Mouse (Mus musculus): ENCODE measurements around the gene H2-Eb2. TPM values are rescaled to one million over a fixed set of nuclear protein-coding genes. Genes with fewer than 3 reads are reported as not detected.

Gene H2-Eb2
- 0.08 and 0.13 TPM in 2 replicates for polyA plus RNA-seq (2015; fragmentation: Nextera tagmentation; extraction: Ambion mirVana)

- Histone ChIP-seq H3K9ac (no peak within 1 kb of the TSS), H3K4me2 (no peak within 1 kb of the TSS), H3K4me1 (replicated peaks) (no peaks in the 10 kb centered on the region), H3K9me3 (no peaks in the 10 kb centered on the region), H3K4me3 (no peak within 1 kb of the TSS), H3K36me3 (no peaks in the 10 kb centered on the region), H3K27me3 (no peaks in the 10 kb centered on the region), H3K27ac (no peak within 1 kb of the TSS)
- ATAC-seq (ENCODE audit: low FRiP score) = no peak
- WGBS = 51% methylated on average over 4 of the region's 4 CpGs
Observed at GRCm38 (mm10) chr17:34325436-34325835, at the start of gene H2-Eb2. H2-Eb2 (plus strand) TSS chr17:34325665.

DNA sequence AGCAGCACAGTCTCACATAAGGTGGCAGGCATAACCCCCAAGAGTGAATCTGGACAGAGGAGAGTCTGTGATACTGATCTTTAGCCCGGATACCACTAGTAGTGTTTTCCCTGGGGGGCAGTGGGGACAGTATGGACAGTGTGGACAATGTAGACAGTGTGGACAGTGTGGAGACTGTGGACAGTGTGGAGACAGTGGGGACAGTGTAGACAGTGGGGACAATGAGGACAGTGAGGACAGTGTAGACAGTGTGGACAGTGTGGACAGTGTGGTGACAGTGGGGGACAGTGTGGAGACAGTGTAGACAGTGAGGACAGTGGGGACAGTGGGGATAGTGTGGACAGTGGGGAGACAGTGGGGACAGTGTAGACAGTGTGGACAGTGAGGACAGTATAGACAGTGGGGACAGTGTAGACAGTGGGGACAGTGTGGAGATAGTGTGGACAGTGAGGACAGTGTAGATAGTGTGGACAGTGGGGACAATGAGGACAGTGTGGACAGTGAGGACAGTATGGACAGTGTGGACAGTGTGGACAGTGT is 44.9 kb upstream of the H2-Eb2 start:
- no peak overlapping the region for H3K27ac ChIP-seq
- H3K9me3 ChIP-seq = 0 out of 2 replicates have a peak, but pooled peaks cover 3% of the 10 kb centered on the region
- WGBS = 75% methylated on average over 1 of the region's 1 CpGs
- H3K36me3 ChIP-seq = no peaks in the 10 kb centered on the region
- ATAC-seq (ENCODE audit: low FRiP score) = no peak
- H3K4me1 ChIP-seq (replicated peaks) = no peaks in the 10 kb centered on the region
- H3K27me3 ChIP-seq = peaks cover 4% of the 10 kb centered on the region; the same call in 1 of the 2 replicates
- no peak overlapping the region for H3K9ac ChIP-seq
- no peak overlapping the region for H3K4me3 ChIP-seq
- H3K4me2 ChIP-seq = no peak overlapping the region

DNA sequence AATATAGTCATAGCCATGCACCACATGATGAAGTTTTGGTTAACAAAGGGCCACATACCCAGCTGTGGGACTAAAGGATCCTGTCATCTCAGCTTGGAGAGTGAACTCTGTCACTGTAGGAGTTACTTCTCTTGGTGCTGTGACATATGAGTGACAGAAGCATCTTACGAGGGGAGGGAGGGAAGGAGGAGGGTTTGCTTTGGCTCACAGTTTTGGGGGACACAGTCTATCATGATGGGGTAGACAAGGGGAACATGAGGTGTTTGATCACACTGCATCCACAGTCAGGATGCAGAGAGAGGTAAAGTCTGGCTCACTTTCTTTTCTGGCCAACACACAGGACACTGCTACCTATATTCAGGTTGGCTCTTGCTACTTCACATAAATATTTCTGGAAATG is 43.6 kb upstream of the H2-Eb2 start:
- no peak overlapping the region for H3K4me3 ChIP-seq
- H3K9me3 ChIP-seq = no peaks in the 10 kb centered on the region
- H3K27me3 ChIP-seq = peaks cover 4% of the 10 kb centered on the region; the same call in 1 of the 2 replicates
- WGBS = 73% methylated on average over 1 of the region's 1 CpGs
- no peak overlapping the region for H3K9ac ChIP-seq
- H3K4me2 ChIP-seq = no peak overlapping the region
- no peak for ATAC-seq (ENCODE audit: low FRiP score)
- H3K4me1 ChIP-seq (replicated peaks) = no peaks in the 10 kb centered on the region
- no peak overlapping the region for H3K27ac ChIP-seq
- H3K36me3 ChIP-seq = no peaks in the 10 kb centered on the region

DNA sequence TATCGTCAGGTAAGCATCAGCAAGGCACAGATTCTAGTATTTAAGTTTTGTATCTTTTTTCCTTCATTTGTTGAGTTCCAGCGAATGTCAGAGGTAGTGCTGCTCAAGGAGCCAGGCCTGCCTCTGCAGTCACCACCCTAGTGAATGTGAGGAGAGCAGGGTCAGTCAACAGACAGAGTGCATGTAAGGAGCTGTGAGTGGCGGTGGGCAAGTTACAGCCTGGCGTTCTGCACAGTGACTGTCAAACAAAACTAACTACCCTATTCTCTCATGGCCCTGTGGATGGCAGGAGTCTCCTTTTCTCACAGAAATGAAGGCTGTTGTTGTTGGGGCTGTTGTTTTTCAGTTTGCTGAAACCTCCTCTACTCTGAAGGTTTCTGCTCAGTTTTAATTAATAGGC is 40.1 kb upstream of the H2-Eb2 start:
- H3K27ac ChIP-seq = no peak overlapping the region
- H3K4me1 ChIP-seq (replicated peaks) = no peaks in the 10 kb centered on the region
- WGBS = 83% methylated on average over 4 of the region's 4 CpGs
- H3K4me3 ChIP-seq = no peak overlapping the region
- peaks cover 3% of the 10 kb centered on the region; the same call in 1 of the 2 replicates for H3K27me3 ChIP-seq
- H3K36me3 ChIP-seq = no peaks in the 10 kb centered on the region
- no peak for ATAC-seq (ENCODE audit: low FRiP score)
- no peak overlapping the region for H3K4me2 ChIP-seq
- no peaks in the 10 kb centered on the region for H3K9me3 ChIP-seq
- no peak overlapping the region for H3K9ac ChIP-seq

DNA sequence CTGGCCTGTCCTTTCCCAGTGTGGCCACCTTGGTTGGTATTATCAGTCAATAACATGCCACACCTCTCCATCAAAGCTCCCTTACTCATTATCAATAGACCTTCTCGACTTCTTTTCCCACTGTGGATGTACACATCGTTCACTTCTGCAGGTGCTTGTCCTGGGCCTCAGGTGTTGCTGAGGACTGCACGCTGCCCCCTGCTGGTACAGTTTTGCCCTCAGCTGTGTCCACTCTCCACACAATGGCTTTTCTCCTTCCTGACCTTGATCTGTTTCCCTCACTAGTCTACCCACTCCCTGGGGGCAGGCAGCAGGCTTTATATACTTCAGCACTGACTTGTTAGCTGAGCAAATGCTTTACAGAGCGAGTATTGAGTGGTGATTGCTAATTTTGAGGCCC is 39.6 kb upstream of the H2-Eb2 start:
- Histone ChIP-seq H3K4me2 (no peak overlapping the region), H3K36me3 (no peaks in the 10 kb centered on the region), H3K4me3 (no peak overlapping the region), H3K9me3 (no peaks in the 10 kb centered on the region), H3K9ac (no peak overlapping the region), H3K27me3 (no peaks in the 10 kb centered on the region), H3K27ac (no peak overlapping the region), H3K4me1 (replicated peaks) (no peaks in the 10 kb centered on the region)
- ATAC-seq (ENCODE audit: low FRiP score) = no peak
- 41% methylated on average over 4 of the region's 4 CpGs for WGBS

GRCm38 (mm10) chr17:34286501-34286900 is 39.0 kb upstream of the H2-Eb2 start:
- no peak overlapping the region for H3K4me3 ChIP-seq

DNA sequence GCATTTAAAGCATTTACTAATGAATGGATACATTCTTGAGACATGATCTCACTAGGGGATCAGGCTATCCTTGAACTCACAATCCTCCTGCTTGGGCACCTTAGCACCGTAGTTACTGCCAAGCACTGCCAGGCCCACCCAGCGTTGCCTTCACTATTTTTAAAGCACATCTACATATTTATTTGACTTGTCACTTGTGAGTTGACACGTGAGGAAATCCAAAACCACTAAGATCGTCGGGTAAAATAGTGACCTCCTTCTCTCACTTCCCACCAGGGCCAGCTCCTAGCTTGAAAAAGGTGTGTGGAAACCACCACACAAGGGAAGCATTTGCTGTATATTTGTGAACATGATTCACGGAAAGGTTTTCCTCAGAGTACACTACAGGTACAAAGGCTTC is 38.5 kb upstream of the H2-Eb2 start:
- H3K36me3 ChIP-seq = no peaks in the 10 kb centered on the region
- H3K9ac ChIP-seq = no peak overlapping the region
- no peaks in the 10 kb centered on the region for H3K27me3 ChIP-seq
- WGBS = 77% methylated on average over 6 of the region's 6 CpGs
- H3K9me3 ChIP-seq = no peaks in the 10 kb centered on the region
- H3K4me2 ChIP-seq = no peak overlapping the region
- no peak for ATAC-seq (ENCODE audit: low FRiP score)
- no peak overlapping the region for H3K4me3 ChIP-seq
- H3K27ac ChIP-seq = no peak overlapping the region
- no peaks in the 10 kb centered on the region for H3K4me1 ChIP-seq (replicated peaks)

More at GRCm38 (mm10) chr17:34286501-34286900, 39.0 kb upstream of the H2-Eb2 start:
- Histone ChIP-seq H3K9me3 (no peaks in the 10 kb centered on the region), H3K4me1 (replicated peaks) (no peaks in the 10 kb centered on the region), H3K9ac (no peak overlapping the region), H3K4me2 (no peak overlapping the region), H3K27ac (no peak overlapping the region), H3K27me3 (no peaks in the 10 kb centered on the region), H3K36me3 (no peaks in the 10 kb centered on the region)
- no peak for ATAC-seq (ENCODE audit: low FRiP score)
- 90% methylated on average over 5 of the region's 5 CpGs for WGBS

DNA sequence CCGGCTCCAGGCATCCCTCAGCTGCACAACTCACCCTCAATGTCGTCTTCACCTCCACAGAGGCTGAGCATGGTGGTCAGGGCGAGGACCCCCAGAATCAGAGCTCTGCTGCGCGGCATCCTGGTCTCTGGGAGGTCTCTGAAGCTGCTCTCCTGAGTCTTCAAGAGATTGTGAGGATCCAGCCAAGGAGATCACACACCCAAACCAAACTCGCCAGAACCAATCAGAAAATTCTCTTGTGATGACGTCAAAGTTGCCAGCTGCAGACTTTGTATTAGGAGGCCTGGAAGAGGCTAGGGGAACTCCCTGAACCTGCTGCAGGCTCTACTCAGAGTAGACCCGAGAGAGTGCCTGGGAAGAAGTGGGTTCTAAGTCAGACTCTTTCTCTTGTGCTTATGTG is 37.8 kb upstream of the H2-Eb2 start, which contains the start of gene H2-Aa:
TSS of gene H2-Aa (minus strand) at position 176 of the 400 bp plus-strand sequence.
- 20% methylated on average over 8 of the region's 8 CpGs for WGBS
- Histone ChIP-seq H3K27me3 (no peaks in the 10 kb centered on the region), H3K36me3 (no peaks in the 10 kb centered on the region), H3K4me1 (replicated peaks) (no peaks in the 10 kb centered on the region), H3K4me2 (no peak within 1 kb of the TSS), H3K9ac (no peak within 1 kb of the TSS), H3K9me3 (no peaks in the 10 kb centered on the region), H3K4me3 (no peak within 1 kb of the TSS), H3K27ac (no peak within 1 kb of the TSS)
- no peak for ATAC-seq (ENCODE audit: low FRiP score)

- Histone ChIP-seq H3K27me3 (no peaks in the 10 kb centered on the region), H3K9ac (no peak overlapping the region)
- WGBS = 80% methylated on average over 3 of the region's 3 CpGs
Observed at GRCm38 (mm10) chr17:34288131-34288530, 37.3 kb upstream of the H2-Eb2 start.

DNA sequence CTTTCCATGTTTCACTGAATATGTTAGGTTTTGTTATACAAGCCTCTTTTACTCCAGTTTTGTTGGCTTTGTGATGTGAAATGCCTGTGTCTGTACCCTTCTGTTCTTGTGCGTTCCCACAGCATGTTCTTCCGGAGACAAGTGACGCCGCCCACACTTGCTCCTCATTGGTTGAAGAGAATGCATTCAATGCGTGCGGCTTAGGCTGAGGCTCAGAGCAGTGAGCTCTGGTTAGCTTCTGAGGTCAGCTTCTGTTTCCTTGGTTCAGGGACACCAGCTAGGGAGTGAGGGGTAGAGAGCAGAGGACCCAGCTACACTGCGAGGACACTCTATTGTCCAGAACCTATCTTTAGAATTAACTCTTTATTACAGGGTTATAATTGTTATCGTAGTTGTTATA is 33.9 kb upstream of the H2-Eb2 start:
- H3K36me3 ChIP-seq = no peaks in the 10 kb centered on the region
- peak; percentile 86 for ATAC-seq (ENCODE audit: low FRiP score)
- H3K27me3 ChIP-seq = no peaks in the 10 kb centered on the region
- H3K27ac ChIP-seq = no peak overlapping the region
- 15% methylated on average over 8 of the region's 8 CpGs for WGBS
- no peak overlapping the region for H3K9ac ChIP-seq
- 0 out of 2 replicates have a peak, but pooled peaks cover 2% of the 10 kb centered on the region for H3K4me1 ChIP-seq (replicated peaks)
- H3K9me3 ChIP-seq = no peaks in the 10 kb centered on the region
- H3K4me2 ChIP-seq = no peak overlapping the region
- no peak overlapping the region for H3K4me3 ChIP-seq

More at GRCm38 (mm10) chr17:34288131-34288530, 37.3 kb upstream of the H2-Eb2 start:
- Histone ChIP-seq H3K9me3 (no peaks in the 10 kb centered on the region), H3K4me1 (replicated peaks) (no peaks in the 10 kb centered on the region), H3K27ac (no peak overlapping the region), H3K4me3 (no peak overlapping the region), H3K4me2 (no peak overlapping the region), H3K36me3 (no peaks in the 10 kb centered on the region)
- no peak for ATAC-seq (ENCODE audit: low FRiP score)

DNA sequence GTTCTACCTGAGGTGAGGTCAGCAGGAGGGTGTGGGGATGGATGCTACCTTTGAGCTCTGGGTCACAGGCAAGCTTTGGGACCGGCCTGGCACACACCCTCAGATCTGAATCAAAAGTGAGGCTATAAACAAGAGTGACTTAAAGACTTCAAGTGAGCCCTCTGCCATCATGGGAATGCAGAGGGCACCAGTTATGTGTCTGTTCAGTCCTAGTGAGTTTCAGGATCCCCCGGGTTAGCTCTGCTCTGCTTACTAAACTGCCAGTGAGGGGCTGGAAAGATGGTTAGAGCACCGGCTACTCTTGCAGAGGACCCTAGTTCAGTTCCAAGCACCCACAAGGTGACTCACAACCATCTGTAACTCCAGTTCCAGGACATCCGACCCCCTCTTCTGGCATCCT is 32.9 kb upstream of the H2-Eb2 start:
- 89% methylated on average over 4 of the region's 4 CpGs for WGBS
- H3K4me2 ChIP-seq = no peak overlapping the region
- H3K36me3 ChIP-seq = no peaks in the 10 kb centered on the region
- H3K4me3 ChIP-seq = no peak overlapping the region
- H3K9me3 ChIP-seq = no peaks in the 10 kb centered on the region
- no peaks in the 10 kb centered on the region for H3K27me3 ChIP-seq
- no peak overlapping the region for H3K9ac ChIP-seq
- 0 out of 2 replicates have a peak, but pooled peaks cover 2% of the 10 kb centered on the region for H3K4me1 ChIP-seq (replicated peaks)
- no peak overlapping the region for H3K27ac ChIP-seq
- ATAC-seq (ENCODE audit: low FRiP score) = no peak

- peaks cover 2% of the 10 kb centered on the region; the same call in 1 of the 2 replicates for H3K4me1 ChIP-seq (replicated peaks)
- H3K4me2 ChIP-seq = no peak overlapping the region
- WGBS = 65% methylated on average over 2 of the region's 2 CpGs
- no peak overlapping the region for H3K4me3 ChIP-seq
- no peaks in the 10 kb centered on the region for H3K9me3 ChIP-seq
- no peak for ATAC-seq (ENCODE audit: low FRiP score)
- H3K9ac ChIP-seq = no peak overlapping the region
- no peaks in the 10 kb centered on the region for H3K36me3 ChIP-seq
- H3K27me3 ChIP-seq = no peaks in the 10 kb centered on the region
- H3K27ac ChIP-seq = no peak overlapping the region
Observed at GRCm38 (mm10) chr17:34293533-34293932, 31.9 kb upstream of the H2-Eb2 start.

GRCm38 (mm10) chr17:34294249-34294648 is 31.2 kb upstream of the H2-Eb2 start:
- Histone ChIP-seq H3K27me3 (no peaks in the 10 kb centered on the region), H3K4me1 (replicated peaks) (peaks cover 2% of the 10 kb centered on the region; the same call in 1 of the 2 replicates), H3K27ac (no peak overlapping the region), H3K4me3 (no peak overlapping the region), H3K36me3 (no peaks in the 10 kb centered on the region), H3K9me3 (no peaks in the 10 kb centered on the region), H3K4me2 (no peak overlapping the region), H3K9ac (no peak overlapping the region)
- no peak for ATAC-seq (ENCODE audit: low FRiP score)
- 64% methylated on average over 4 of the region's 4 CpGs for WGBS

Measured in hindbrain, embryonic 13.5 days (tissue).